Mouse (Mus musculus): ENCODE results near the gene Ndufa8.

GRCm38 (mm10) chr2:35999212-35999611 lies 50.0 kb downstream of the Ndufa8 start:
- TF ChIP-seq EP300 (IDR thresholded peaks at IDR 0.05), result no peak
- no peak for TF ChIP-seq CTCF (IDR thresholded peaks at IDR 0.05)
